Mouse (Mus musculus) intestine, embryonic 15.5 days (tissue): ENCODE results near the gene Hpgds. TPM values are rescaled to one million over a fixed set of nuclear protein-coding genes. Genes with fewer than 3 reads are reported as not detected.

ENCODE experiments used
- ATAC-seq: fragments of 200-750 bp; cut with Nextera tagmentation; 2 replicates; pipeline ENCODE4 v1.8.0; 2017; ENCODE audit warnings: moderate TSS enrichment, moderate library complexity
- H3K27ac ChIP-seq: fragments of 300-500 bp; sonication (generic); 2 replicates; pipeline ENCODE4 v1.5.1; 2015; ENCODE audit warnings: mild to moderate bottlenecking, inconsistent platforms
- H3K27me3 ChIP-seq: fragments of 300-500 bp; sonication (generic); replicated peaks from 2 replicates; pipeline ENCODE4 v1.6.1; 2015; ENCODE audit warnings: inconsistent platforms
- H3K36me3 ChIP-seq: fragments of 300-500 bp; sonication (generic); 2 replicates; pipeline ENCODE4 v1.6.1; 2015; ENCODE audit warnings: inconsistent platforms
- H3K4me1 ChIP-seq: fragments of 300-500 bp; sonication (generic); replicated peaks from 2 replicates; pipeline ENCODE4 v1.6.1; 2015; ENCODE audit warnings: inconsistent platforms
- H3K4me2 ChIP-seq: fragments of 300-500 bp; sonication (generic); replicated peaks from 2 replicates; pipeline ENCODE4 v1.6.1; 2015; ENCODE audit warnings: mild to moderate bottlenecking, inconsistent platforms
- H3K4me3 ChIP-seq: fragments of 300-500 bp; sonication (generic); replicated peaks from 2 replicates; pipeline ENCODE4 v1.5.1; 2015; ENCODE audit warnings: inconsistent platforms
- H3K9ac ChIP-seq: fragments of 300-500 bp; sonication (generic); 2 replicates; pipeline ENCODE4 v1.6.1; 2015; ENCODE audit warnings: inconsistent platforms
- H3K9me3 ChIP-seq: fragments of 300-500 bp; sonication (generic); 2 replicates; pipeline ENCODE4 v1.6.1; 2016; ENCODE audit warnings: inconsistent platforms
- WGBS: fragments of 180-500 bp; shearing (Covaris S2); methylation state at CpG from one replicate; pipeline ENCODE4 v1.1.7; 2015; 5-methylcytosine and 5-hydroxymethylcytosine counted together
- polyA plus RNA-seq: library from polyadenylated mRNA; unstranded; fragments of >200 nt; fragmentation: Nextera tagmentation; extraction: Ambion mirVana; gene quantifications from 2 replicates; pipeline ENCODE4 v1.2.1, GENCODE M21; 2015

Hpgds gene
- polyA plus RNA-seq, 1 experiment from 2014 or later = 7.0 TPM

DNA sequence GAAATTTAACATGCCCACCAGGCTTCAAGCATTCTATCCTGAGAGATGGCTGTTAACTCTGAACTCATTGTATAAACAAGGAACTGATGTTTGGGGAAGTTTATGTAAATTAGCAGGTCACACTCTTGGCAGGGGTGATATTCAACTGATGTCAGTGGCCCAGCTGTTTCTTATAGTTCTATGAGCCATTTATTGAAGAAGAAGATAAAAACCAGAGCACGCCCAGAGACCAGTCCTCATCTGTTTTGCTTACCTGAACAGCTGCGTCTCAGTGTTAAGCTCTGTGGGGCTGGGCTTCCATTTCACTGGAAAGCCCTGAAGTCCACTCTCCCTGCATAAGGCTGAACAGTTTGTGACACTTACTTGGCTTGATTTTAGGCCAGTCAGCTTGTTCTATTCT, 6.9 kb downstream of the Hpgds start:
- Histone ChIP-seq H3K36me3 (no peaks in the 10 kb centered on the region), H3K27ac (no peak overlapping the region), H3K4me2 (no peak overlapping the region), H3K4me3 (no peak overlapping the region), H3K9ac (no peak overlapping the region), H3K9me3 (no peaks in the 10 kb centered on the region), H3K4me1 (no peaks in the 10 kb centered on the region), H3K27me3 (no peaks in the 10 kb centered on the region)
- WGBS = 37% methylated on average over 2 of the region's 2 CpGs
- ATAC-seq = no peak

DNA sequence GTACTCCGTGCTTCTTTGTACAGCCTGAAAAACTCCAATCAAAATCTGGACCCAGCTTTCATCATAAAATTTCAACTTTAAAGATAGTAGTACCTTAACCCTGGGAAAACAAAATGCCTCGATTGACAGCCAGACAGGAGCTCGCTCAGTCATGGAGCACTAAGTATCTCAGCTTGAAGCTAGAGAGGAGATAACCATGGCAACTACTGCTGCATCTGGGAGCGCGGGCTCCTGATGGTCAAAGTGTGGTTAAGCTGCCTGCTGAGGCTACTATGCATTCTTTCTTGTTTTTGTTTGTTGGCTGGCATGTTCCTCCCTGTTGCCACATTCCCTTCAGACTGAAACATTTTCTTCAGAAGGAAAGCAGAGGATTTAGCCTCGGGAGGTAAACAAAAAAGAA, 12.3 kb downstream of the Hpgds start:
- Histone ChIP-seq H3K4me3 (no peak overlapping the region), H3K9me3 (no peaks in the 10 kb centered on the region), H3K27me3 (no peaks in the 10 kb centered on the region), H3K36me3 (no peaks in the 10 kb centered on the region), H3K9ac (no peak overlapping the region), H3K27ac (no peak overlapping the region), H3K4me2 (no peak overlapping the region), H3K4me1 (no peaks in the 10 kb centered on the region)
- 77% methylated on average over 6 of the region's 6 CpGs for WGBS
- ATAC-seq = no peak

DNA sequence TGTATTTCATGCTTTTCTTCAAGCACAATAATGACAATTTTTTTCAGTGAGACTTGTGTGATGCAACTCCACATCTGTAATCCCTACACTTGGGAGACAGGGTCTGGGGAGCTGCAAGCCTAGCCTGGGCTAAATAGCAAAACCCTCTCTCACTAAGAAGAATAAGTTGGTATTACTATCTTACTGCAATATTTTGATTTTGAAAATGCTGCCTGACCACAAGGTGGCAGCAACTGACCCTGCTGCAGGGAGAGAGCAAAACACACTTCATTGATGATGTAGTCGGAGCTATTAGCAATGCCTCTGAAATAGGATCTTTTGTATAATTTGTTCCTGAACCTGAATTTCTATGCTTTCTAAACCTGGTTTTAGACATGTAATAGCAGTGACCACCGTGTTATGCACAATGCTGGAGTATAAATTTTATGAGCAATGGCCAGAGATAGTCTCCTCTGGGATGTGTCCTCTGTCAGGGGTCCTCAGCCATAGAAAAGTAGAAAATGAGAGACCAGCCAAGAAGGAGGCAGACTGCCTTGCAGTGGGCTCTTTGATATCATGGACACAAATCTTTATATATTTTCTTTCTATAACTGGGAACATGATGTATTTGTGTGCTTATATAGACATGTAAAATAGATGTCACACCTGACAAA, 18.5 kb downstream of the Hpgds start:
- Histone ChIP-seq H3K36me3 (no peaks in the 10 kb centered on the region), H3K27me3 (no peaks in the 10 kb centered on the region), H3K9ac (no peak overlapping the region), H3K4me1 (no peaks in the 10 kb centered on the region), H3K4me3 (no peak overlapping the region), H3K9me3 (no peaks in the 10 kb centered on the region), H3K4me2 (no peak overlapping the region), H3K27ac (no peak overlapping the region)
- no peak for ATAC-seq
- 28% methylated on average over 2 of the region's 2 CpGs for WGBS

DNA sequence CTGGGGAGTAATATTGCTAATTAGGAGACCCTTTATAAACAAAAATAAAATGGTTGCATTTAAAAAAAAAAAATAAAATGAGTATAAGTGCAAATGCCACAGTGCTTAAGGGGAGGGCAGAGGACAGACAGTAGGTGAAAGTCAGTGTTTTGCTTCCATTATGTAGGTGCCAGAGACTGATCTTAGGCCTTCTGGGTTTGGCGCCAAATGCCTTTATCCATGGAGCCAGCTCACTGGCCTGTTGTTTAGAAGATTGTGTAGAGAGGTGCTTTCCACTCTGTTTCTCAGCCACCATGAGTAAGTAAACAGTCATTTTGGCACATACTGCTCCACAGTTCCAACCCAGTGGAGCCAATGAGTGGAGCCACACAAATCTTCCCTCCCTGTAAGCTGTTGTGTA, 27.2 kb downstream of the Hpgds start:
- no peak overlapping the region for H3K27ac ChIP-seq
- ATAC-seq = no peak
- H3K9ac ChIP-seq = no peak overlapping the region
- peaks cover 10% of the 10 kb centered on the region; the same call in 1 of the 2 replicates for H3K36me3 ChIP-seq
- no peaks in the 10 kb centered on the region for H3K9me3 ChIP-seq
- H3K4me2 ChIP-seq = no peak overlapping the region
- no peaks in the 10 kb centered on the region for H3K4me1 ChIP-seq
- no peak overlapping the region for H3K4me3 ChIP-seq
- H3K27me3 ChIP-seq = no peaks in the 10 kb centered on the region
- WGBS = 100% methylated on average over 1 of the region's 1 CpGs

- H3K36me3 ChIP-seq = peaks cover 10% of the 10 kb centered on the region; the same call in 1 of the 2 replicates
- no peak overlapping the region for H3K27ac ChIP-seq
- no peaks in the 10 kb centered on the region for H3K27me3 ChIP-seq
- no peak overlapping the region for H3K4me3 ChIP-seq
- WGBS = 91% methylated on average over 2 of the region's 2 CpGs
- no peaks in the 10 kb centered on the region for H3K9me3 ChIP-seq
- no peak for ATAC-seq
- no peaks in the 10 kb centered on the region for H3K4me1 ChIP-seq
- no peak overlapping the region for H3K9ac ChIP-seq
- no peak overlapping the region for H3K4me2 ChIP-seq
Measured at GRCm38 (mm10) chr6:65114902-65115301, 29.8 kb downstream of the Hpgds start.

DNA sequence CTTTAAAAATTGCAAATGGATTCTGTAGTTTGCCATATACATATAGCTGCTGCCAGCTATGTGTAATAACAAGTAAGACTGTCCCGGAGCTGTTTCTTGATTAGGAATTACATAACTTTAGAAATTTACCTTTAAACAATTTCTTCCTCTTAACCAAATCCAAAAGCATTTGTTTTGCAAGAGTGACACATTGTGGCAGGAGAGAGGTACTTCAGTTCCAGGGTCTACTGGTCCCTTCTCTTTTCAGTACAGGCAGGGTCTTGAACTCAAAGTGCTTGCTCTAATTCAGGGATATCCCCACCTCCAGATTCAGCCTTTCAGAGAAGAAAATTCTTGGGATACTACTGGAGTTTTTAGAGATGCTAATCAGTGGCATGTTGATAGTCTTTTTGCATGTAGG, 65.6 kb downstream of the Hpgds start:
- 97% methylated on average over 1 of the region's 1 CpGs for WGBS
- Histone ChIP-seq H3K9ac (no peak overlapping the region), H3K27me3 (no peaks in the 10 kb centered on the region), H3K27ac (no peak overlapping the region), H3K4me3 (no peak overlapping the region), H3K9me3 (no peaks in the 10 kb centered on the region), H3K4me1 (no peaks in the 10 kb centered on the region), H3K4me2 (no peak overlapping the region), H3K36me3 (0 out of 2 replicates have a peak, but pooled peaks cover 2% of the 10 kb centered on the region)
- ATAC-seq = no peak

DNA sequence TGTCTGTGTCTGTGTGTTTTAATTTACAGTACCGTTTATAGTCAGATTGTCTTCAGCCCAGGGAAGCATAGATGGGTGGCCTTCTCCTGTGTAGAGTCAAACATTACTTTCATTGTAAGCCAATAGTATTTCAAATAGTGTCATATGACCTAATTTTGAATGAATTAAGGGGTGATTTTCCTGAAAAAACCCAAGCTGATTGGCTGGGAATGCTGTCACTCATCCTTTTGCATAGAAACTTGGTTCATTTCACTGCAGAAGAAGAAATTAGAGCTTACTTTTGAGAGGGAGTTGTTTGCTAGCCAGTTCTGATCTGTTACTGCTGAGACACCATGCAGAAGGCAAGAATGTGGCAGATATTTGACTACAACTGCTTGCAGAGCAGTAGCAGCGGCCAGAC, 69.5 kb downstream of the Hpgds start:
- H3K27me3 ChIP-seq = no peaks in the 10 kb centered on the region
- H3K4me3 ChIP-seq = no peak overlapping the region
- no peak for ATAC-seq
- no peak overlapping the region for H3K9ac ChIP-seq
- 78% methylated on average over 2 of the region's 2 CpGs for WGBS
- H3K9me3 ChIP-seq = no peaks in the 10 kb centered on the region
- no peak overlapping the region for H3K27ac ChIP-seq
- peaks cover 16% of the 10 kb centered on the region; the same call in 1 of the 2 replicates for H3K36me3 ChIP-seq
- H3K4me1 ChIP-seq = no peaks in the 10 kb centered on the region
- no peak overlapping the region for H3K4me2 ChIP-seq

Other genes starting within 250 kb of the Hpgds start
- gene Smarcad1, start 102.3 kb downstream of the Hpgds start, polyA plus RNA-seq = 46.7 and 56.4 TPM in 2 replicates
- gene C130060K24Rik, start 236.2 kb upstream of the Hpgds start, polyA plus RNA-seq = not detected in 2 replicates